Mouse (Mus musculus) adrenal gland, postnatal 4 days (tissue): ENCODE measurements around the gene Gm17409. TPM values are rescaled to one million over a fixed set of nuclear protein-coding genes. Genes with fewer than 3 reads are reported as not detected.

Source experiments
- total RNA-seq, 2 experiments: library from RNA; stranded (reverse); gene quantifications; 2 replicates each; pipeline ENCODE4 v1.2.3; 2021

Gm17409 gene
- total RNA-seq, 2 experiments from 2014 or later, result not detected

Other genes starting within 250 kb of the Gm17409 start
- gene Acvr1c, start 112.2 kb upstream of the Gm17409 start, total RNA-seq, result 10 to 100 TPM in 1 of 2 experiments, 1 to 10 TPM in 1; 9.3 to 11.3 TPM
- gene Acvr1, start 97.0 kb downstream of the Gm17409 start, total RNA-seq, result 10 to 100 TPM; 57.6 to 63.7 TPM
- 10 to 100 TPM in 1 of 2 experiments, 1 to 10 TPM in 1; 8.8 to 11.8 TPM for gene Upp2, start 97.2 kb downstream of the Gm17409 start, total RNA-seq